Mouse (Mus musculus): ENCODE data around the gene Tmem204.

Gene Tmem204

DNA sequence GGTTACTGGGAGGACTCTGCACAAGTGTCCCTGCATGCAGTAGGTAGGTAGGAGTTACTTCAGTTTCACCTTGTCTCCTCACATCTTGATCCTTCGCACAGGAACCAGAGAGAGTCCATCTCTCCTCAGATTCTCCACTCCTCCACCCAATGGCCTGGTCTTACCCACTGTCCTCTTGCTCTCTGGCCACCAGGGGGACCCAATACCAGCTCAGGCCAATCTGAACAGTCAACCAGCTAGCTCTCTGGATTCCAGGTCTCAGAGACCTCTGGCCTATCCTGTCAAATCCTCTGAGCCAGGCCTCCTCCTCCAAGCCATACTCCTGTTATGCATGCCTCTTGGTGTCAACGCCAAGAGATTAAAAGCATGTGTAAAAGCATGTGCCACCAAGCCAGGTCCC is 26.2 kb upstream of the Tmem204 start:
- no peaks in the 10 kb centered on the region; the same call in 1 of the 2 replicates for H3K36me3 ChIP-seq (ENCODE audit: control insufficient read depth, insufficient read depth, low read length, poor library complexity, severe bottlenecking)
- H3K27me3 ChIP-seq (ENCODE audit: control insufficient read depth, insufficient read depth, low read length, poor library complexity, severe bottlenecking), result no peaks in the 10 kb centered on the region
- DNase-seq (ENCODE audit: low read depth, low spot score), result peak; percentile 59

DNA sequence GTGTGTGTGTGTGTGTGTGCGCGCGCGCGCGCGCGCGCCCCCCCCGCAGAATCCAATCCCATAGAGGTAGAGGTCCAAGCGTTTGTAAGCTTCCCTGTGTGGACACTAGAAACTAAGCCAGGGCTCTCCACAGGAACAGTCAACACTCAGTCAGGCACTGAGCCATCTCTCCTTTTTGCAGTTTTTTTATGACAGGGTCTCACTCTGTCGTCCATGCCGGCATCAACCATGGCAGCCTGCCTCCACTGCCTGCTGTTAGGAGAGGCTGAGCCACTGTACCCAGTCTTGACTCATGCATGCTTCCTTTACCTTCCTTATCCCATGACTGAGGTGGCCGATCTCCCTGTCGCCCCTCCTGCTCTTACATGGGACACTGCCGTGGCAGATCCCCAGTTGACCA is 24.4 kb upstream of the Tmem204 start:
- no peak for DNase-seq (ENCODE audit: low read depth, low spot score)
- Histone ChIP-seq H3K36me3 (ENCODE audit: control insufficient read depth, insufficient read depth, low read length, poor library complexity, severe bottlenecking) (peaks cover 2% of the 10 kb centered on the region; the same call in 1 of the 2 replicates), H3K27me3 (ENCODE audit: control insufficient read depth, insufficient read depth, low read length, poor library complexity, severe bottlenecking) (no peaks in the 10 kb centered on the region)

DNA sequence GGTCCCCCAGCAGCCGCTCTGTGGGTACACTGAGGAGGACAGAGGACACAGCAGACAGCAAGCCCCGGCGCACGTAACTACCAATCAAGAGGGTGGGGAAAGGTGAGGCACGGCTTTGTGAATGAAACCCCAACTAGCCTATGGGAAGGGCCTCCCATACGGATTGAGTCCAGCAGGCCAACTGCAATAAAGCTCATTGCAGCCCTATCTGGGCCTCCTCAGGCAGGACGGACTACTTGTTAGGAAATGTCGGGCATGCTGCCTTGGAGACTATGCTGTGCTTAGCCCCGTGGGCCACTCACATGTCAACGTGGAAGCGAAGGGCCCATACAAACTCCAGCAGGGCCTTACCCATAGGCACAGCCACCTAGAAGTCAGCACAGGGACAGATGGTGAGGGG is 17.9 kb upstream of the Tmem204 start:
- Histone ChIP-seq H3K36me3 (ENCODE audit: control insufficient read depth, insufficient read depth, low read length, poor library complexity, severe bottlenecking) (0 out of 2 replicates have a peak, but pooled peaks cover 5% of the 10 kb centered on the region), H3K27me3 (ENCODE audit: control insufficient read depth, insufficient read depth, low read length, poor library complexity, severe bottlenecking) (no peaks in the 10 kb centered on the region)
- no peak for DNase-seq (ENCODE audit: low read depth, low spot score)

DNA sequence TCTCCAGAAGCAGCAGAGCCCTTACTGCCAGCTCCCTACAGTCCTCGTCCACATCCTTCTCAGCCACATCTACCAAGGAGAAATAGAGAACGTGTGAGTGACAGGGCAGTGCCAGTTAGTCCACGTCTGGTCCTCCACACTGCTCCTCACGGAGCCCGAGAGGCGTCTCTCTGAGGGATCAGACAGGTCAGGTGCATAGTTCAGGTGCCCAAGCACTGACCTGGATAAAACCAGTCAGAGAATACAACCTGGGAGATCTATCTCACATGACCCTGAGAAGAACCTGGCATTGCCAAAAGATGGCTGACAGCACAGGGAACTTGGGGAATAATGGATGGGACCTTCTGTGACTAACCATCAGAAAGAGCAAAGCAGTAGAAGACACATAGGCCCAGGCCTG is 16.7 kb upstream of the Tmem204 start:
- H3K27me3 ChIP-seq (ENCODE audit: control insufficient read depth, insufficient read depth, low read length, poor library complexity, severe bottlenecking), result no peaks in the 10 kb centered on the region
- no peak for DNase-seq (ENCODE audit: low read depth, low spot score)
- peaks cover 6% of the 10 kb centered on the region; the same call in 1 of the 2 replicates for H3K36me3 ChIP-seq (ENCODE audit: control insufficient read depth, insufficient read depth, low read length, poor library complexity, severe bottlenecking)

DNA sequence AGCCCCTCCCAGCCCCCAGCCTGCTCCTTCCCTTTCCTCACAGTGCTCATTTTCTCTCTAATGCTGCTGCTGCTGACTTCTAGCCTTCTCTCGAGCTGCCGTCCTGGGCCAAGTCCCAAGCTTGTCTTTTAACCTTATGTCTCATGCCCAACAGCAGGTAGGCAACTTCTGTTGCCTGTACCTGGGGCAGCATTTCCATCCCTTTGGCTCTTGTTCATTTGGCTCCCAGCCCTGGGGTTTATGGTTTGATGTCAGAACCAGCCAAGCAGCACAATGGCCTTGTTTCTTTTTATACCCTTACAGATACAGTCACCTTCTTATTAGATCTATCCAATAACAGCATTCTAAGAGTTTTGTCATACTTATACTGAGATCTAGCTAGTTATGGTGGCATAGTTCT is 12.8 kb upstream of the Tmem204 start:
- H3K36me3 ChIP-seq (ENCODE audit: control insufficient read depth, insufficient read depth, low read length, poor library complexity, severe bottlenecking), result peaks cover 9% of the 10 kb centered on the region
- no peaks in the 10 kb centered on the region for H3K27me3 ChIP-seq (ENCODE audit: control insufficient read depth, insufficient read depth, low read length, poor library complexity, severe bottlenecking)
- DNase-seq (ENCODE audit: low read depth, low spot score), result no peak

DNA sequence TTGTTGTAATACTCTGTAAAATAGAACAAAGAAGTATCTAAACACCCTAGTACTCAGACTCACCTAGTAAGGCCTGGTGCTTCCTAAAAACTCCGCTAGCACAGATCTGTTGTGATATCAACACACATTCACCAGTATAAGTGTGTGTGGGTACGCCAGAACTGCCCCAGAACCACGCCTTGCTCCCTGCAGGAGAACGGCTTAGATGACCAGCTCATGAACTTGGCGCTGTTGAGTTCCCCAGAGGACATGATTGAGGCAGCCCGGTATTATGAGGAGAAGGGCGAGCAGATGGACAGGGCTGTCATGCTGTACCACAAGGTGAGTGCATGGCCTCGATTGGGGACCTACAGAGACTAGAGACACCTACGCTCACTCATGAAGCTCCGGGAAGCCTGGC is 7.1 kb upstream of the Tmem204 start:
- DNase-seq (ENCODE audit: low read depth, low spot score), result no peak
- peaks cover 13% of the 10 kb centered on the region for H3K36me3 ChIP-seq (ENCODE audit: control insufficient read depth, insufficient read depth, low read length, poor library complexity, severe bottlenecking)
- H3K27me3 ChIP-seq (ENCODE audit: control insufficient read depth, insufficient read depth, low read length, poor library complexity, severe bottlenecking), result no peaks in the 10 kb centered on the region

DNA sequence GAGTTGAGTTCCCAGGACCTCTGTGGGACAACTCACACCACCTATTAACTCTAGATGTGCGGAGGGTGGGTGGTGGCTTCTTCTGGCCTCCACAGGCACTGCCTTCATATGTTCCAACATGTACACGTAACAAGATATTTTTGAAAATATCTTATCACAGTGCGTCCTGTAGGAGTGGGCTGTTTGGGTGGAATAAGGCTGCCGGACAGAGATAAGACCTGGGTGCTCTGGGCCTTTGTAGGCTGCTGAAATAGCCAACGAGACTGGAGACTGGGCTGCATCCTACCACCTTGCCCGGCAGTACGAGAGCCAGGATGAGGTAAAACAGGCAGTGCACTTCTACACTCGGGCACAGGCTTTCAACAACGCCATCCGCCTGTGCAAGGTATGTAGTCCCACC is 5.8 kb upstream of the Tmem204 start:
- H3K36me3 ChIP-seq (ENCODE audit: control insufficient read depth, insufficient read depth, low read length, poor library complexity, severe bottlenecking), result peaks cover 10% of the 10 kb centered on the region
- no peaks in the 10 kb centered on the region for H3K27me3 ChIP-seq (ENCODE audit: control insufficient read depth, insufficient read depth, low read length, poor library complexity, severe bottlenecking)
- no peak for DNase-seq (ENCODE audit: low read depth, low spot score)

DNA sequence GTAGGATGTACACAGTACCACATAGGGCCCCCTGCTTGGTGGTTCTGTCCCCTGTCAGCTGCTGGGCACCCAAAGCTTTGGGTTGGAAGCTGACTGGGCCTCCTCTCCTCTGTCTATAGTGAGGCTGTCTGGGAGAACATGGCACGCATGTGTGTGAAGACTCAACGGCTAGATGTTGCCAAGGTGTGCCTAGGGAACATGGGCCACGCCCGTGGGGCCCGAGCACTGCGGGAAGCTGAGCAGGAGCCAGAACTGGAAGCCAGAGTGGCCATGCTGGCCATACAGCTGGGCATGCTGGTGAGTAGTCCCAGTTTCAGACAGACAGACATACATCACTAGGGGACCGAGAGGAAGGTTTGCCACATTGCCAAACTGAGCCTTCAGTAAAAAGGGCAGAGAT is 3.3 kb upstream of the Tmem204 start:
- H3K27me3 ChIP-seq (ENCODE audit: control insufficient read depth, insufficient read depth, low read length, poor library complexity, severe bottlenecking), result no peaks in the 10 kb centered on the region
- peaks cover 8% of the 10 kb centered on the region for H3K36me3 ChIP-seq (ENCODE audit: control insufficient read depth, insufficient read depth, low read length, poor library complexity, severe bottlenecking)
- DNase-seq (ENCODE audit: low read depth, low spot score), result no peak

DNA sequence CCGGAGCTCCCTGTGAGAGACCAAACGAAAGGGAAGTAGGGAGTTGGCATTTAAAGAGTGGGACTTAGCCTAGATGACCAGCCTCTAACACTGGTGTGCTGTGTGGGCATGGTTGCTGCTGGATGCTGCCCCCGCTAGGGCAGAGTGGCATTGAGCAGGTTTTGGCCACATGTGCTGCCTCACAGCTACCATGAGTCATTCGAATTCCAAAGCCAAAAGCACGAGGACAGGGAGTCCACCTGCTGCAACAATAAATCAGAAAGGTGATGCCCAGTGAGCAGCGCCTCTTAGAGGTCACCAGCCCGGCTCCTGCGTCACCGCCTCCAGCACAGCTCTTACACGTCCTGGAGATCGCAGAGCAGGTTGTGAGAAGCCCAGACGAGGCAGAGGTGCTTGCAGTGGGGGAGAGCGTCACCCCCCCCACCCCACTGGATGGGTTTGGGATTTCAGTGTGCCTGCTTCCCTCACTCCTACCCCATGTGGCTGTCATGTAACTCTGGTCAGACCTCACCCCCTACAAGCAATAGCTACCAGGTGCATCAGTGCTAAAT is 1.5 kb upstream of the Tmem204 start:
- DNase-seq (ENCODE audit: low read depth, low spot score), result no peak
- Histone ChIP-seq H3K27me3 (ENCODE audit: control insufficient read depth, insufficient read depth, low read length, poor library complexity, severe bottlenecking) (no peaks in the 10 kb centered on the region), H3K36me3 (ENCODE audit: control insufficient read depth, insufficient read depth, low read length, poor library complexity, severe bottlenecking) (peaks cover 8% of the 10 kb centered on the region)

DNA sequence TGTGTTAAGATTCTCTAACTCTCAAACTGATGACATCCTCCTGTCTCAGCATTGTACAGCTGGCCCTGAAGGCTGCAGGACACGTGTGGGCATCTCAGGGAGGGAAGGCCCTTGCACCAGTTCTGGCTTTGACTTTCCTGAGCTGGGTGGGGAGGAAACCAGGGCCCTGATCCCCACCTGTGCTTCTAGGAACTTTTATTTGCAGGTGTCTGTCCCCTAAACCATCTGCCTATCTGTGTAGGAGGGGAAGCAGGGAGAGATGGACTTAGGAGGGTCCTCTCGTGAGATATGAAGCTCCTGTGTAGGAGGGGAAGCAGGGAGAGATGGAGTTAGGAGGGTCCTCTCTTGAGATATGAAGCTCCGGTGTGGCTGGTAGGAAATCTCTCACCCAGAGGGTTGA is 504 bp downstream of the Tmem204 start:
- peaks cover 1% of the 10 kb centered on the region for H3K36me3 ChIP-seq (ENCODE audit: control insufficient read depth, insufficient read depth, low read length, poor library complexity, severe bottlenecking)
- H3K27me3 ChIP-seq (ENCODE audit: control insufficient read depth, insufficient read depth, low read length, poor library complexity, severe bottlenecking), result no peaks in the 10 kb centered on the region
- DNase-seq (ENCODE audit: low read depth, low spot score), result no peak

DNA sequence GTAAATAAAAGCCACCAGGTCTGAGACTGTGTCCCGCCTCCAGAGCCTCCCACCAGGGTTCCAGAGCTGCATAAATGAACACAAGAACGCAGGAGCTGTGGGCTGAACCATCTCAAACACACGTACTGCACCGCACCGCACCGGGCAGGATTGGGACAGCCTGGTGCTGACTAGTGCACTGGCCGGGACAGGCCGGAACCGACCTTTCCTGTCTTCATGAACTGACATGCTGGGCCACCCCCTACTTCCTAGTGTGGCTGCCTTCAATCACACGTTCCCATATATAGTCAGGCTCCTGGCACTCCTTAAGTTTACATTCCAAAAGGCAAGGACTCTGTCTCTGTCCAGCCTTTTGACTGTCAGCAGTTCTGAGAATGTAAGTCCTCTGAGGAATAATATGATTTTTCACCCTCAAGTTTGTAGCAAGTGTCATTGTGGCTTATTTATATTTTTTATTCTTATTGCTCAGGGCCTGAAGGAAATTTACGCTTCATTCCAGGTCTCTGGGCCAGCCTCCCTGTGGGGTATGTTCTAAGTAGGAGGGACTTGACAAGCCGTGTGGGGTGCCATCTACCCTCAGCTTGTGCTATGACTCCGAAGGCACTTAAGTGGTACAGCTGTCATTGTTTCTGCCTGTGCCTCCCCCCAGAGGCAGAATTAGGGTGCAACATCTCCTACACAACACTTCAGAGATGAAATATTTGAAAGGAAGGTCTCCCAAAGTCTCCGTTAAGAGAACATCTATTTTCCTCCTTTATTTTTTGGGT is 1.1 kb downstream of the Tmem204 start:
- DNase-seq (ENCODE audit: low read depth, low spot score), result peak; percentile 45
- Histone ChIP-seq H3K36me3 (ENCODE audit: control insufficient read depth, insufficient read depth, low read length, poor library complexity, severe bottlenecking) (no peaks in the 10 kb centered on the region; the same call in 1 of the 2 replicates), H3K27me3 (ENCODE audit: control insufficient read depth, insufficient read depth, low read length, poor library complexity, severe bottlenecking) (no peaks in the 10 kb centered on the region)

DNA sequence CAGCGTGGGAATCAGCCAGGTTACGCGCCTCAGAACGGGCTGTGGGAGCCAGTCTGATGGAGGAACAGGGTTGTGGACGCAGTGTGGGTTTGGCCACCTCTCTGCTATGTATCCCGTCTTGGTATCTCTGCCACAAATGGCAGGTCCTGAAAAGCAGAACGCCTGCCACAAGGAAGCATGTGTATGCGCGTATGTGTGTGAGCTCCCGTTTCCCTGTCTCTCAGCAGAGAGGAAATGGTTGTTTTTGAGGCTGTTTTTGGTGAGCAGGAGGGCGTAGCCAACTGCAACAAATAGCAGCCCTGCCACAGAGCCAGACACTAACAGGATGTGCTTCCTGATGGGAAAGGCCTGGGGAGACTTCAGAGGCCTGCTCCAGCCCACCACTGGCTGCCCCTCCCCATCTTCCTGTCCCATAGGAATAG is 2.4 kb downstream of the Tmem204 start:
- H3K27me3 ChIP-seq (ENCODE audit: control insufficient read depth, insufficient read depth, low read length, poor library complexity, severe bottlenecking), result no peaks in the 10 kb centered on the region
- DNase-seq (ENCODE audit: low read depth, low spot score), result no peak
- H3K36me3 ChIP-seq (ENCODE audit: control insufficient read depth, insufficient read depth, low read length, poor library complexity, severe bottlenecking), result no peaks in the 10 kb centered on the region; the same call in 1 of the 2 replicates

DNA sequence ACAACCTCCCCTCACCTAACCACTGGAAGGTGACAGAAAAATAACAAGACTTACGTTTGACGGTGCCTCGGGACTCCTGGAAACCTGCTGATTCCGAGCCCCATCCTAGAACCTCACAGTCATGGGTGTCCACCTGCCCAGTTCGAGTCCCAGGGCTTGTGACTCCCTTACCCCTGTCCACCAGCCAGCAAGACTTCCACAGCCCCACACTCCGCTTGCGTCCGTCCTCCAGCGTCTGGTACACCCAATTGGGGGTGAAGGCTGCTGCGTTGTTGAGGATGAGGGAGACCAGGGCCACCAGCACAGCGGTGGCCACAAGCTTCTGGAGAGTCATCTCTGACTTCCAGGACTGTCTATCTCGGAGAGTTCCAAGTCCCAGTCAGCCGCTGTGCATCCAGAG is 3.2 kb downstream of the Tmem204 start:
- DNase-seq (ENCODE audit: low read depth, low spot score), result no peak
- Histone ChIP-seq H3K27me3 (ENCODE audit: control insufficient read depth, insufficient read depth, low read length, poor library complexity, severe bottlenecking) (no peaks in the 10 kb centered on the region), H3K36me3 (ENCODE audit: control insufficient read depth, insufficient read depth, low read length, poor library complexity, severe bottlenecking) (no peaks in the 10 kb centered on the region; the same call in 1 of the 2 replicates)

DNA sequence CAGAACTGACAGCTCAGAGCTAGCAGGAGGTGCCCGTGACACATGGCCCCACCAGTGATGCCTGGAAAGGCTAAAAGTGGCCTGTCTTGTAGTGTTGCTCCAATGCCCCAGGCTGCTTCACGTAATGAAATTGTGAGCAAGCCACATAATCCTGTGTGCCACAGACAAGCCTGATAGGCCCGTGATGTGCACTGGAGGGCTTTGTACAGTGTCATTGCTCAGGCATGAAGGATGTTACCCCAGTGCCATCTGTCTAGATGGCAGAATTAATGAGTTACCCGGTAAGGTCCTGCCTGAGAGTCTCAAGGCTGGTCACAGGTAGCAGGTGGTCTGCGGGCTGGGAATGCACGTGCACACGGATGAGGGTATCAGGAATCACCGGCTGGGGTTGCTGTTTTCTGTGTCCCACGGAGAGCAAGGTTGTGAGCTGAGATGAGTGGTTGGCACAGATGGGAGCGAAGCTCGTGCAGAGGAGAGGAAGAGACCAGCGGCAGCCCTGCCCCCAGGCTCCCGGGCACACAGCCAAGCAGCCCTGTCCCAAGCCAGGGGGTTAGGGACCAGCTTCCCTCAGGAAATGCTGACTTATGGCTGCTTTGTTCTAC is 5.5 kb downstream of the Tmem204 start:
- H3K27me3 ChIP-seq (ENCODE audit: control insufficient read depth, insufficient read depth, low read length, poor library complexity, severe bottlenecking), result no peaks in the 10 kb centered on the region
- H3K36me3 ChIP-seq (ENCODE audit: control insufficient read depth, insufficient read depth, low read length, poor library complexity, severe bottlenecking), result no peaks in the 10 kb centered on the region; the same call in 1 of the 2 replicates
- no peak for DNase-seq (ENCODE audit: low read depth, low spot score)

DNA sequence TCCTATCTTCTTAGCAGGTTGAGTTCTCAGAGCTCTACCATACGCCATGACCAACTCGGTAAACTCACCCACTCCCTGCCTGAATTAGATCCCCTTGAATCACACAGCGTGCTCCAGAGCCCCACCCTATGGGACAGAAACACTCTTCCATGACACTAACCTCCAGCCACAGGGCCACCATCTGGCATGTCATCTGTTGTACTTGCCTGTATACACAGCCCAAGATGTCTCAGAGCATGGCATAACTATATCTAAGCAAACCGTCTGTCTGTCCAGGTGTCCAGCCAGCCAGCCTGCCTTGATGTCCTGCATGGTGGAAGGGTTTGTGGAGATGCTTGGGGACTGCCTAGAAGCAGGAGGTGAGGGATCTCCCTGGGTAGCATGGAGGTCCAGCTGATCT is 6.5 kb downstream of the Tmem204 start:
- Histone ChIP-seq H3K27me3 (ENCODE audit: control insufficient read depth, insufficient read depth, low read length, poor library complexity, severe bottlenecking) (no peaks in the 10 kb centered on the region), H3K36me3 (ENCODE audit: control insufficient read depth, insufficient read depth, low read length, poor library complexity, severe bottlenecking) (no peaks in the 10 kb centered on the region; the same call in 1 of the 2 replicates)
- DNase-seq (ENCODE audit: low read depth, low spot score), result no peak
